Mouse (Mus musculus) left cerebral cortex, adult 11 months (tissue): ENCODE data around the gene Serpinb9.
"Not testable (repeated sequence)": the region's sequence is repeated elsewhere in the genome, so short reads cannot be mapped to it uniquely, and the experiment has no call there.

Experiments
- DNase-seq: peaks from one replicate; pipeline ENCODE4 v3.0.0; 2022; ENCODE audit warnings: low spot score

The Serpinb9 gene

GRCm38 (mm10) chr13:33002950-33003349, at the start of gene Serpinb9:
TSS of gene Serpinb9 (plus strand) at chr13:33003250.
- no peak for DNase-seq

DNA sequence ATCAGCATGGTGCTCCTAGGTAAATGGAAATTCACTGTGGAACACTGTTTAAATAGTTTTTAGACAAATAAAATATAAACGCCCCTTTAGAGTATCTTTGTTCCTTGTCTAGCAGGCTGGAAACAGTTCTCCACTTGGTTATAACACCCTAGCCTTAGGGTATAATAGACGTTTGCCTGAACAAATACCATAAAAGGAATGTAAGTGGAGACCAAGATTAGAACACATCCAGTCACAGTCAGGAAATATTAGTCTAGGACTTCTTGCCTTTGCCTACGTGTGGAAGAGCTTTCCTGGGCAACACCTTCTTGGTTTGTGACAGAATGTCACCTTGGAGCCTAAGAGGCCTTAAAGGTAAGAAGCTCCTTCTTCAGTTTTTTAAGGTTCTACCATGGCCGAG, 46.5 kb upstream of the Serpinb9 start:
- DNase-seq: no peak

DNA sequence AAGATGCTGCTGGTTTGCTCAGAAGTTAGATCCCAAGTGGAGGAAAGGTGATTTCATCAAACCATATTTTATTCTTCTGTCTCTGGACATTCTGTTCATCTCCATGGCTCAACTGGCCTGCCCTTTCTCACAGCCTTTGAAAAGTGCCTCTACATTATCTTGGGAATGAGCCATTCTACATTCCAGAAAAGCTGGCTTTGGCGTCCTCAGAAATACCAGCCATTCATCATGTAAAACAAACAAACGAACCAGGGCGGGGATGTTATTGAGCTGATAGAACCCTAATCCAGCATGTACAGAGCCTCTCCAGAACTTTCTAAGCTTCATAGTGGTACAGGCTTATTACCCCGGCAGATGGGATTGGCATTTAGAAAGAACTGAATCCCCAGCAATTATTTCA, 45.1 kb upstream of the Serpinb9 start:
- DNase-seq: no peak

DNA sequence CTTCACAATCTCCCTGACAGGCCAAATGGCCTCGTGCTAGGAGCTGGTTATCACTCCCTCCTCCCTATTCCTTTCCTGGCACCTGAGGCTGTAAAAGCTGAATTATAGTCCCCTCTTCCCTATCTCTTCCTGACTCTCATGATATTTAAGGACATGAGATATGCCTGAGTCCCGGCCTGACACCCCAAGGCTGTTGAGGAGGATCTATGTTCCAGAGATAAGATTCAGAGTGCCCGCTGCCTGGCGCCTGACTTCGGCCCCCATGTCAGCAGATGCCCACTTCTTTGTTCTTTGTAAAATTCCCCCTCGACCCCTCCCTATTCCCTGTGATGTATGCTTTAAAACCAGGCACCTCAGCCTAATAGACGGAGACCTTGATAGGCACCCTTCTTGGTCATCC, 44.5 kb upstream of the Serpinb9 start:
- not testable (repeated sequence) for DNase-seq

DNA sequence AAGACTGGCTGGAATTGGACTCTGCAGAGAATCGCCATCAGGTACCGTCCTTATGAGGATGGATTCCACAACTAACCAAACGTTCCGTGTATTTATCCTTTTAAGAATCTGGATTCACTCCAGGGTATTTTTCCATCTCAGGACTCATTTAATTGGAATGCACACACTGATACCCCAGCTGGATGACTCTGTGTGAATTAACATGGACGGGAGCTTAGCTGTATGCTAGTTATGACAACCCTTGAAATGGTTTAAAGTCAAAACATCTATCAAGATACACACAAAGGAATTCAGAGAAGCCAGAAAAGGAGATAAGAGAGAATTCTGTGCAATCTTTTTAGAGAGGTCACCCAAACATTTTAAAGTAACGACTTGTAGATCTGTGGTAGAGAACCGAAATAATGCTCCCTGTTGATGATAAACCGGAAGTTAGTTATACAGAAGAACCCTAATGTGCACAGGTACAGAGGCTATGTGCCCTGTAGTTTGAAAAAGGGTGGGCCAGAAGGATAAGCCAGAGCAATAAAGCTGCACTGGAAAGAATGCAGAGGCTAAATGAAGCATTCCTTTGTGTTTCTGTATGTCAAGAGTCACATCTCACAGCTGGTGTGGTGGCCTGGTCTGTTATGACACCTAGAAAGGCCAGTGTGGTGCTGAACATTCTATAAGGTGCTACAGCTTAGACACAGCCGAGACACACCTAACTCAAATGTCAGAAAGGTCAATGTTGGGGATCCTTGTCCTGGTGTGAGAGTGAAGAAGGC, 38.9 kb upstream of the Serpinb9 start:
- no peak for DNase-seq

- DNase-seq: no peak
These were observed 37.9 kb upstream of the Serpinb9 start, which contains the start of gene Serpinb6b for GRCm38 (mm10) chr13:32964989-32965811. TSS of gene Serpinb6b (plus strand) at chr13:32965209.

GRCm38 (mm10) chr13:32966116-32966515, 36.9 kb upstream of the Serpinb9 start:
- no peak for DNase-seq

DNA sequence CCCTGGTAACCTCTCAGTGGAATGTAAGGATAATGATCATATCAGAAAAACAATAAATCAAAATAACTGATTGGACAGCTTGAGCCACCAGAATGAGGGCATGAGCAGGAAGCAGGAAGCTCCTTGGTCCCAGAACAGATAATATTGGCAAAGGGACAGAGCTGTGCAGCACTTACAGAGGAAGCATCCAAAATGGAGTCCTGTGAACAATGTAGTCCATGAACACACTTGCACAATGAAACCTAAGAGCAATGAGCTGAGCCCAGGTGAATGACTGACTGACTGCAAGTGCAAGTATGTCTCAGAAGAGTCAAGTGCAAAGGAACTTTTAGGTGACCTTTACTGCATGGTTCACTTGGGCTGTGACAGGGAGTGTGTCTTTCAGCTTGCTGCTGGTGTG, 35.8 kb upstream of the Serpinb9 start:
- DNase-seq: no peak

GRCm38 (mm10) chr13:32968353-32968984, 34.6 kb upstream of the Serpinb9 start:
- no peak for DNase-seq

DNA sequence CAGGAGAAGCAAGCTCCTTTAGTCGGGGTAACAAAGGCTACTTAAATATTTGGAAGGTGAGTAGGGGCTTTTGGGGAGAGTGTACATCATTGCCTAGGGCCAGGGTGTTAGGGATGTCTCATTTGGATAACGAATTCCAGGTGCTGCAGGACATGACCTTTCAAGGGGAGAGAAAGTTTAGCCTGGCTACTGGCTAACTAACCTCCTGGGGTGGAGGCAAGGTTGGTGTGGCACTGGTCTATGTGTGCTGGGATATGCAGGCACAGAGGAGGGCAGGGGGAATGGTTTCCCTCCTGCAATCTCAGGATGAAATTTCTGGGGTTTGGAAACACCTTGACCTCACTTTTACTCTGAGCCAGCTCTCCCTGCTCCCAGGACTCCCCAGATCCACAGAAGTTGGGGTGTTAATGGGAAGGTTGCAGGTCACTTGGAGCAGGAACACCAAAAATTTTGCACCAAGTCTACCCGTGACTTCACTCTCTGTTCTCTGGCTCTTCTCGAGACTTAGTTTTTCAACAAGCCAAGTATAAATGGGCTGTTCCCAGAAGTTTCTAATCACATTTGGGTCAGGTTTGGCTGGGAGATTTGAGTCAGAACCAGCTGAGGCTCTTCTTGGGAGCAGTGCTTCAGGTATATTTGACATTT, 33.9 kb upstream of the Serpinb9 start:
- DNase-seq: no peak

- DNase-seq: no peak
These were observed 33.4 kb upstream of the Serpinb9 start for GRCm38 (mm10) chr13:32969641-32970040.

DNA sequence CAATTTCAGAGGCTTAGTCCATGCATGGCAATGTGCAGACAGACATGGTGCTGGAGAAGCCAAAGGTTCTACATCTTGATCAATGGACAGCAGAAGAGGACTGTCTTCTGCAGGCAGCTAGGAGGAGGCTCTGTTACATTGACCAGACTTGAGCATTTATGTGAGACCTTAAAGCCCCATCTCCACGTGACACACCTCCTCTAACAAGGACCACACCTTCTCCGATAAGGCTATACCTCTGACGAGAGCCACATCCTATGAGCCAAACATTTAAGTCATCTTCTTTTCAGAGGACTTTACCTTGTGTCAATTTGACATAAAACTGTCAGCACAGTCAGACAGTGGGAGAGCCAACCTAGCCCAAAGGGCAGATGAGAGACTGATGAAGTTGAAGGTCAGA, 32.3 kb upstream of the Serpinb9 start:
- no peak for DNase-seq

DNA sequence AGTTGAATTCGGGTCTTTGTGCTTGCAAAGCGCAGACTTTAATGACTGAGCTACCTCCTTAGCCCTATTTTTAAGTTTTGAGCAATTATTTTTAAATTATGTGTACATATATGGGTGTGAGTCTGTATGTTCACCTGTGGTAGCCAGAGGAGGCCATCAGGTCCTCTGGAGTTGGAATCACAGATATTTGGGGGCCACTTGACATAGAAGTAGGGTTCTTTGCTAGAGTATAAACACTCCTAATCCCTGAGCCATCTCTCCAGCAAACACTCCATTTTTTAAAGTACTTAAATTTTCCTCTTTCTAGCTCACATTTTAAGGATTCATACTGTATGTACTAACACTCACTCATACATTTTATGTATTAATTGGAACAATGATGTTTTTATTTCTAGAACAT, 28.8 kb upstream of the Serpinb9 start:
- no peak for DNase-seq

GRCm38 (mm10) chr13:32974889-32975460, 28.1 kb upstream of the Serpinb9 start:
- no peak for DNase-seq

DNA sequence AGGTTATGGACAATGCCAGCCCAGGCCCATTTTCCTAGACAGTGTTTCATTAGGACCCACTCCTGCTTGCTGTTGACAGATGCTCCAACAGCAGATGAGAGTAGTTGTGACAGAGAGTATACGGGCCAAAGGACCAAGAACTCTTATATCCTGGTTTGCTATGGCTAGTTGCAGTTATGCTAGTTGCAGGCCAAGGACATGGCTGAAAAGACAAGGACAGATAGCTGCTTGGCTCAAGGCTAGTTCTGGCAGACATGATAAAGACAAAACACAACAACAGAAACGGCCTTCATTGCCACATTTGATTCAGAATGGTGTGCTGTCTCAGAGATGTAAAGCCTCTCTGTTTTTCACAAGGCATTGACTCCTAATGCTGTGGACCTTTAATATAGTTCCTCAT, 27.3 kb upstream of the Serpinb9 start:
- DNase-seq: no peak

DNA sequence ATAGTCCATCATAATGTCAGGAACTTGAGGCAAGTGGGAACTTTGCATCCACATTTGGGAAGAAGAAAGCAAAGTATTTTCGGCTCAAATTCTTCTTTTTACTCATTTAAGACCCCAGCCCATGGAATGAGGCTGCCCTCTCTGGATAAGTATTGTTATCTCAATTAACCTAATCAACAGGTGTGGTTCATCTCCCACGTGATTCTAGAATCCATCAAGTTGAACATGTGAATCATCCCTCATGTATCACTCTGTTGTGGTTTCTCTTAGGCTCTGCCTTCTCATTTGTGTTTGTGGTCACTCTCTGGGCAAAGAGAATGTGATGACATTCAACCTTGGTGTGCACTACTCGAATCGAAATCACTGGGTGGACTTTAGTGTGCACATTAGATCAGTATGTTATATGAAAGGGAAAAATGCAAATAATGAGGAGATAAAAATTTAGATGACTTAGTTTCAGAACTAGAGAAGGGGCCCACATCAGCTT, 20.5 kb upstream of the Serpinb9 start:
- DNase-seq: no peak

DNA sequence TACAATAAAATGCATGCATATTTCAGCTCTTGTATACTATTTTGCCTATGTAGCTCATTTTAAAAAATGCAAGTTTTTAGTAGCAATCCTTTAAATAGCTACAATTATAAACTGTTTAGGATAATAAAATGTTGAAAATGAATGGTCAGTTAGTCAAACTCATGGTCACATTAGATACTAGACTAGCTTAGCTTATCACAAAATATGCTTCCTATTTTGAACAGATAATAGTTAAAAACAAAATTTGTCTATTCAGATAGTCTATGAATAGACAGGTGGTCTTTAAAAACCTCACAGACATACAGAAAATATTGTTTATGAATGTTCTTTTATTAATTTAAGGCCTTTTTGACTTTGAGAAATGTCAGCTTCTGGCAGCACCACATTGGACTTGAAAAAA, 16.8 kb upstream of the Serpinb9 start:
- no peak for DNase-seq

DNA sequence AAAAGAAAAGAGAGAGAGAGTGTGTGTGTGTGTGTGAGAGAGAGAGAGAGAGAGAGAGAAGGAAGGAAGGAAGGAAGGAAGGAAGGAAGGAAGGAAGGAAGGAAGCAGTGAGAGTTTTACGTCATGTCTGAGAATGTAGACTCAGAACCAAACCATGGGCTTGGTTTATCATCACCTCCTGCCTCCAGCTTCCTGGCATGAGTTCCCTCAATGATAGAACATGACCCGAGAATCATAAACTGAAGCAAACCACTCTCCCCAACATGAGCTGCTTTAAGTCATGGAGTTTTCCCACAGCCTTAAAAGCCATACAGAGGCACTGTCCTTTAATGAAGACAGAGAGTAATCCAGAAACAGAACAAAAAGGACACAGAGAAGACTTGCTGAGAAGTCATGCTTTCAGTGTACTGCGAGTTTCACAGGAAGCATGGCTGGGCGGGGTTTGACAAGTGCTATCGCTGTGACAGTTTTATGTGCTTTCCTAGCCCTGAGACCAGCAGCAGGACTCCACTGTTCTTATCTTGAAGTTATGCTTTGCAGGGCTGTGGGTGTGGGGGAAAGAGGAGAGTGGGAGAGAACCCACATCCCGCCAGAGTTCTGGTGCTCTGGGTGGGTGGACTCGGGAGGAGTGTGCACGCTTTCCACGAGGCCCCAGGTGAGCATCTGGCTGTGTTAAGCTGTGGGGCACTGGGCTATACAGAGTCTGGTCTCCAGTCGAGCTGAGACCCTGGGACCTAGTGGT, 9.7 kb upstream of the Serpinb9 start:
- DNase-seq: no peak

DNA sequence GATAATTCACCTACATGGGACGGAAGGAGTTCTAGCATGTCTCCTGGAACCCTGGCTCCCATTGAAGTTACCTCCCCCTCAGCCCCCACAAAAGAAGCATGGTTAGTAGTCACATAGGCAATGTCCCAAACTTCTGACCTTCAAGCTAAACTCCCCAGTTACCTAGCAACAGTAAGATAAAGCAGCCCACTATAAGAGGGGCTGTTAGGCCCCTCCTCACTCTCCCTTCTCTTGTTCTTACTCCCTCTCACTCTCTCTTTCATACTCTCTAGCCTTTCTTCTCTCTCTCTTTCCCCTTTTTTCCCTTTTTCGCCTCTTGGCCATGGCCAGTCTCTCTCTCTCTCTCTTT, 9.2 kb upstream of the Serpinb9 start:
- no peak for DNase-seq

- DNase-seq: no peak
These were observed 8.0 kb upstream of the Serpinb9 start for GRCm38 (mm10) chr13:32995051-32995450.

GRCm38 (mm10) chr13:33001341-33001740, 1.7 kb upstream of the Serpinb9 start:
- DNase-seq: no peak
